Mouse (Mus musculus): ENCODE results near the gene Glb1l3. TPM values are rescaled to one million over a fixed set of nuclear protein-coding genes. Genes with fewer than 3 reads are reported as not detected.
"Not testable (repeated sequence)": the region's sequence is repeated elsewhere in the genome, so short reads cannot be mapped to it uniquely, and the experiment has no call there.

Gene Glb1l3
- total RNA-seq (2021): not detected
- long read RNA-seq, experiment 1: 0 reads
- long read RNA-seq, experiment 2: 0 reads

- no peak for DNase-seq
These were observed at the start of gene Glb1l3 for GRCm38 (mm10) chr9:26860751-26861150. Gene Glb1l3, minus strand, starts transcription at chr9:26860890.

- DNase-seq: not testable (repeated sequence)
These were observed 9.2 kb upstream of the Glb1l3 start for GRCm38 (mm10) chr9:26869856-26870255.

GRCm38 (mm10) chr9:26831089-26831488 is 29.6 kb downstream of the Glb1l3 start:
- no peak for DNase-seq

- no peak for DNase-seq
These were observed 40.7 kb downstream of the Glb1l3 start for GRCm38 (mm10) chr9:26819942-26820341.

GRCm38 (mm10) chr9:26808735-26809134 is 52.0 kb downstream of the Glb1l3 start:
- no peak for DNase-seq

GRCm38 (mm10) chr9:26805935-26806666 is 54.6 kb downstream of the Glb1l3 start, which contains the start of gene Glb1l2:
Gene Glb1l2, minus strand, starts transcription at chr9:26806468.
- DNase-seq: peak; percentile 84

- DNase-seq: no peak
These were observed 56.4 kb downstream of the Glb1l3 start for GRCm38 (mm10) chr9:26804321-26804720.

GRCm38 (mm10) chr9:26800357-26800756 is 60.3 kb downstream of the Glb1l3 start:
- DNase-seq: no peak

- DNase-seq: no peak
These were observed 62.0 kb downstream of the Glb1l3 start for GRCm38 (mm10) chr9:26798731-26799130.

GRCm38 (mm10) chr9:26798205-26798604 is 62.5 kb downstream of the Glb1l3 start:
- no peak for DNase-seq

- DNase-seq: peak; percentile 77
These were observed 67.9 kb downstream of the Glb1l3 start for GRCm38 (mm10) chr9:26792829-26793228.

GRCm38 (mm10) chr9:26783414-26783975 is 77.2 kb downstream of the Glb1l3 start:
- no peak for DNase-seq

GRCm38 (mm10) chr9:26778421-26778820 is 82.3 kb downstream of the Glb1l3 start:
- DNase-seq: peak; percentile 76

GRCm38 (mm10) chr9:26776122-26776902 is 84.4 kb downstream of the Glb1l3 start:
- DNase-seq: no peak

- no peak for DNase-seq
These were observed 85.0 kb downstream of the Glb1l3 start for GRCm38 (mm10) chr9:26775700-26776099.

- DNase-seq: no peak
These were observed 92.5 kb downstream of the Glb1l3 start for GRCm38 (mm10) chr9:26768181-26768580.

Other genes with a start within 250 kb of the Glb1l3 start
- 1 to 10 TPM in 1 of 2 experiments, under 1 TPM in 1; 0.38 to 1.4 TPM for gene B3gat1, start 127.2 kb downstream of the Glb1l3 start, total RNA-seq (2021)
- 10 to 100 TPM in 1 of 2 experiments, 1 to 10 TPM in 1; 4.6 to 12.2 TPM for gene Glb1l2, start 54.4 kb downstream of the Glb1l3 start, total RNA-seq (2021)
- gene Gm1110, start 62.2 kb upstream of the Glb1l3 start, total RNA-seq (2021): not detected
- 10 to 100 TPM; 32.7 to 35.1 TPM for gene Acad8, start 138.7 kb upstream of the Glb1l3 start, total RNA-seq (2021)
- 10 to 100 TPM; 19.5 to 20.7 TPM for gene Thyn1, start 138.8 kb upstream of the Glb1l3 start, total RNA-seq (2021)
- 10 to 100 TPM; 24.4 to 24.7 TPM for gene Vps26b, start 169.2 kb upstream of the Glb1l3 start, total RNA-seq (2021)
- 1 to 10 TPM; 5.3 to 5.8 TPM for gene Ncapd3, start 169.3 kb upstream of the Glb1l3 start, total RNA-seq (2021)

Measured in gastrocnemius, postnatal 25 days (tissue).